Mouse (Mus musculus): ENCODE measurements at regions not wholly inside any gene's neighbourhood (a gene's known extent, or its start where the extent isn't known, plus 50 kb on each side); places are given as distances from the start of the nearest gene placed in this dataset.

GRCm38 (mm10) chr15:62903047-62903822 lies 941.7 kb downstream of the Gsdmc2 start:
- Histone ChIP-seq H3K27me3 (ENCODE audit: low read depth, poor library complexity, severe bottlenecking) (no peaks in the 10 kb centered on the region), H3K9me3 (replicated peaks) (no peaks in the 10 kb centered on the region), H3K4me1 (peaks cover 8% of the 10 kb centered on the region), H3K36me3 (no peaks in the 10 kb centered on the region), H3K27ac (no peak overlapping the region), H3K4me3 (no peak overlapping the region; the same call in 1 of the 2 replicates)
- 56% methylated on average over 17 of the region's 17 CpGs for WGBS
- peak; percentile 41 for DNase-seq (ENCODE audit: low spot score)

GRCm38 (mm10) chr15:62901955-62902354 lies 943.0 kb downstream of the Gsdmc2 start:
- H3K9me3 ChIP-seq (replicated peaks), result no peaks in the 10 kb centered on the region

GRCm38 (mm10) chr15:62889798-62890197 lies 955.2 kb downstream of the Gsdmc2 start:
- no peaks in the 10 kb centered on the region for H3K27me3 ChIP-seq (ENCODE audit: low read depth, poor library complexity, severe bottlenecking)
- DNase-seq (ENCODE audit: low spot score), result no peak
- H3K9me3 ChIP-seq (replicated peaks), result no peaks in the 10 kb centered on the region
- no peaks in the 10 kb centered on the region for H3K36me3 ChIP-seq
- WGBS, result 81% methylated on average over 4 of the region's 4 CpGs
- H3K4me3 ChIP-seq, result no peak overlapping the region
- no peaks in the 10 kb centered on the region for H3K4me1 ChIP-seq
- no peak overlapping the region for H3K27ac ChIP-seq

More at GRCm38 (mm10) chr15:62901955-62902354, 943.0 kb downstream of the Gsdmc2 start:
- WGBS, result 86% methylated on average over 4 of the region's 4 CpGs
- no peak for DNase-seq (ENCODE audit: low spot score)
- H3K4me1 ChIP-seq, result peaks cover 8% of the 10 kb centered on the region
- H3K4me3 ChIP-seq, result no peak overlapping the region
- H3K27me3 ChIP-seq (ENCODE audit: low read depth, poor library complexity, severe bottlenecking), result no peaks in the 10 kb centered on the region
- H3K36me3 ChIP-seq, result no peaks in the 10 kb centered on the region
- no peak overlapping the region for H3K27ac ChIP-seq

- no peaks in the 10 kb centered on the region for H3K9me3 ChIP-seq (replicated peaks)
- no peaks in the 10 kb centered on the region for H3K36me3 ChIP-seq
- no peak overlapping the region for H3K27ac ChIP-seq
- WGBS, result 87% methylated on average over 4 of the region's 4 CpGs
- DNase-seq (ENCODE audit: low spot score), result no peak
- no peaks in the 10 kb centered on the region for H3K4me1 ChIP-seq
- H3K4me3 ChIP-seq, result no peak overlapping the region
- H3K27me3 ChIP-seq (ENCODE audit: low read depth, poor library complexity, severe bottlenecking), result no peaks in the 10 kb centered on the region
Observed at GRCm38 (mm10) chr15:62885331-62885730, 959.6 kb downstream of the Gsdmc2 start.

- no peak overlapping the region for H3K4me3 ChIP-seq
- H3K27me3 ChIP-seq (ENCODE audit: low read depth, poor library complexity, severe bottlenecking), result no peaks in the 10 kb centered on the region
- no peak for DNase-seq (ENCODE audit: low spot score)
- no peaks in the 10 kb centered on the region for H3K36me3 ChIP-seq
- WGBS, result 95% methylated on average over 1 of the region's 1 CpGs
- H3K9me3 ChIP-seq (replicated peaks), result no peaks in the 10 kb centered on the region
- H3K4me1 ChIP-seq, result no peaks in the 10 kb centered on the region
- no peak overlapping the region for H3K27ac ChIP-seq
Observed at GRCm38 (mm10) chr15:62871082-62871766, 973.8 kb downstream of the Gsdmc2 start.

GRCm38 (mm10) chr15:62862574-62862973 lies 982.4 kb downstream of the Gsdmc2 start:
- no peaks in the 10 kb centered on the region for H3K27me3 ChIP-seq (ENCODE audit: low read depth, poor library complexity, severe bottlenecking)

GRCm38 (mm10) chr15:62861422-62861821 lies 983.6 kb downstream of the Gsdmc2 start:
- Histone ChIP-seq H3K27me3 (ENCODE audit: low read depth, poor library complexity, severe bottlenecking) (no peaks in the 10 kb centered on the region), H3K9me3 (replicated peaks) (no peaks in the 10 kb centered on the region), H3K36me3 (no peaks in the 10 kb centered on the region), H3K4me3 (no peak overlapping the region), H3K4me1 (no peaks in the 10 kb centered on the region), H3K27ac (no peak overlapping the region)
- no peak for DNase-seq (ENCODE audit: low spot score)

More at GRCm38 (mm10) chr15:62862574-62862973, 982.4 kb downstream of the Gsdmc2 start:
- H3K9me3 ChIP-seq (replicated peaks), result no peaks in the 10 kb centered on the region
- DNase-seq (ENCODE audit: low spot score), result no peak
- H3K27ac ChIP-seq, result no peak overlapping the region
- no peaks in the 10 kb centered on the region for H3K36me3 ChIP-seq
- WGBS, result 95% methylated on average over 1 of the region's 1 CpGs
- H3K4me3 ChIP-seq, result no peak overlapping the region
- H3K4me1 ChIP-seq, result no peaks in the 10 kb centered on the region

- Histone ChIP-seq H3K9me3 (replicated peaks) (no peaks in the 10 kb centered on the region), H3K27me3 (ENCODE audit: low read depth, poor library complexity, severe bottlenecking) (no peaks in the 10 kb centered on the region), H3K27ac (no peak overlapping the region), H3K4me3 (no peak overlapping the region), H3K36me3 (no peaks in the 10 kb centered on the region), H3K4me1 (no peaks in the 10 kb centered on the region)
- no peak for DNase-seq (ENCODE audit: low spot score)
Observed at GRCm38 (mm10) chr15:62849326-62849725, 995.7 kb downstream of the Gsdmc2 start.

GRCm38 (mm10) chr15:62845884-62846283 lies 999.1 kb downstream of the Gsdmc2 start:
- H3K9me3 ChIP-seq (replicated peaks), result no peaks in the 10 kb centered on the region
- DNase-seq (ENCODE audit: low spot score), result no peak
- H3K4me1 ChIP-seq, result no peaks in the 10 kb centered on the region
- H3K4me3 ChIP-seq, result no peak overlapping the region
- H3K27me3 ChIP-seq (ENCODE audit: low read depth, poor library complexity, severe bottlenecking), result no peaks in the 10 kb centered on the region
- H3K36me3 ChIP-seq, result no peaks in the 10 kb centered on the region
- no peak overlapping the region for H3K27ac ChIP-seq
- 91% methylated on average over 3 of the region's 3 CpGs for WGBS

- Histone ChIP-seq H3K27ac (no peak overlapping the region), H3K4me1 (no peaks in the 10 kb centered on the region), H3K9me3 (replicated peaks) (no peaks in the 10 kb centered on the region), H3K4me3 (no peak overlapping the region), H3K27me3 (ENCODE audit: low read depth, poor library complexity, severe bottlenecking) (no peaks in the 10 kb centered on the region), H3K36me3 (no peaks in the 10 kb centered on the region)
- DNase-seq (ENCODE audit: low spot score), result no peak
Observed at GRCm38 (mm10) chr15:62825586-62825985, 1019.4 kb downstream of the Gsdmc2 start.

- H3K27me3 ChIP-seq (ENCODE audit: low read depth, poor library complexity, severe bottlenecking), result no peaks in the 10 kb centered on the region
- H3K4me3 ChIP-seq, result no peak overlapping the region
- no peak overlapping the region for H3K27ac ChIP-seq
- 76% methylated on average over 1 of the region's 1 CpGs for WGBS
- H3K9me3 ChIP-seq (replicated peaks), result no peaks in the 10 kb centered on the region
- DNase-seq (ENCODE audit: low spot score), result no peak
- no peaks in the 10 kb centered on the region for H3K36me3 ChIP-seq
- H3K4me1 ChIP-seq, result no peaks in the 10 kb centered on the region
Observed at GRCm38 (mm10) chr15:62823861-62824518, 1021.0 kb downstream of the Gsdmc2 start.

- no peak for DNase-seq (ENCODE audit: low spot score)
- no peaks in the 10 kb centered on the region for H3K27me3 ChIP-seq (ENCODE audit: low read depth, poor library complexity, severe bottlenecking)
- H3K27ac ChIP-seq, result no peak overlapping the region
- H3K4me1 ChIP-seq, result no peaks in the 10 kb centered on the region
- H3K4me3 ChIP-seq, result no peak overlapping the region
- H3K9me3 ChIP-seq (replicated peaks), result no peaks in the 10 kb centered on the region
- no peaks in the 10 kb centered on the region for H3K36me3 ChIP-seq
Observed at GRCm38 (mm10) chr15:62822305-62822704, 1022.7 kb downstream of the Gsdmc2 start.

GRCm38 (mm10) chr15:62813093-62813492 lies 1031.9 kb downstream of the Gsdmc2 start:
- Histone ChIP-seq H3K27me3 (ENCODE audit: low read depth, poor library complexity, severe bottlenecking) (no peaks in the 10 kb centered on the region), H3K9me3 (replicated peaks) (no peaks in the 10 kb centered on the region), H3K4me3 (no peak overlapping the region), H3K27ac (no peak overlapping the region), H3K4me1 (no peaks in the 10 kb centered on the region), H3K36me3 (no peaks in the 10 kb centered on the region)
- 94% methylated on average over 1 of the region's 1 CpGs for WGBS
- no peak for DNase-seq (ENCODE audit: low spot score)

Measured in limb, embryonic 10.5 days (tissue).